Mouse (Mus musculus) hindbrain, embryonic 12.5 days (tissue): ENCODE measurements around the gene Coasy. TPM values are rescaled to one million over a fixed set of nuclear protein-coding genes. Genes with fewer than 3 reads are reported as not detected.
"Not testable (repeated sequence)": the region's sequence is repeated elsewhere in the genome, so short reads cannot be mapped to it uniquely, and the experiment has no call there.

ENCODE experiments used
- ATAC-seq: fragments of 200-750 bp; cut with Nextera tagmentation; 2 replicates; pipeline ENCODE4 v1.8.0; 2017; ENCODE audit warnings: moderate TSS enrichment; ENCODE audit not compliant: low FRiP score
- H3K27ac ChIP-seq: fragments of 300-500 bp; sonication (generic); 2 replicates; pipeline ENCODE4 v1.5.1; 2016; ENCODE audit warnings: mild to moderate bottlenecking
- H3K27me3 ChIP-seq: fragments of 300-500 bp; sonication (generic); 2 replicates; pipeline ENCODE4 v1.6.1; 2016; ENCODE audit warnings: mild to moderate bottlenecking
- H3K36me3 ChIP-seq: fragments of 300-500 bp; sonication (generic); 2 replicates; pipeline ENCODE4 v1.6.1; 2016; ENCODE audit warnings: mild to moderate bottlenecking
- H3K4me1 ChIP-seq: fragments of 300-500 bp; sonication (generic); 2 replicates; pipeline ENCODE4 v1.6.1; 2016
- H3K4me2 ChIP-seq: fragments of 300-500 bp; sonication (generic); replicated peaks from 2 replicates; pipeline ENCODE4 v1.6.1; 2016; ENCODE audit warnings: mild to moderate bottlenecking
- H3K4me3 ChIP-seq: fragments of 300-500 bp; sonication (generic); 2 replicates; pipeline ENCODE4 v1.5.1; 2016; ENCODE audit warnings: mild to moderate bottlenecking
- H3K9ac ChIP-seq: fragments of 300-500 bp; sonication (generic); 2 replicates; pipeline ENCODE4 v1.6.1; 2016; ENCODE audit warnings: mild to moderate bottlenecking, moderate library complexity
- H3K9me3 ChIP-seq: fragments of 300-500 bp; sonication (generic); replicated peaks from 2 replicates; pipeline ENCODE4 v1.6.1; 2016; ENCODE audit warnings: mild to moderate bottlenecking
- WGBS: fragments of 180-500 bp; shearing (Covaris S2); methylation state at CpG from one replicate; pipeline ENCODE4 v1.1.7; 2016; 5-methylcytosine and 5-hydroxymethylcytosine counted together
- polyA plus RNA-seq: library from polyadenylated mRNA; unstranded; fragments of >200 nt; fragmentation: Nextera tagmentation; extraction: Ambion mirVana; gene quantifications from 2 replicates; pipeline ENCODE4 v1.2.1, GENCODE M21; 2016

Coasy gene
- polyA plus RNA-seq, 1 experiment from 2014 or later, result 51.2 TPM

DNA sequence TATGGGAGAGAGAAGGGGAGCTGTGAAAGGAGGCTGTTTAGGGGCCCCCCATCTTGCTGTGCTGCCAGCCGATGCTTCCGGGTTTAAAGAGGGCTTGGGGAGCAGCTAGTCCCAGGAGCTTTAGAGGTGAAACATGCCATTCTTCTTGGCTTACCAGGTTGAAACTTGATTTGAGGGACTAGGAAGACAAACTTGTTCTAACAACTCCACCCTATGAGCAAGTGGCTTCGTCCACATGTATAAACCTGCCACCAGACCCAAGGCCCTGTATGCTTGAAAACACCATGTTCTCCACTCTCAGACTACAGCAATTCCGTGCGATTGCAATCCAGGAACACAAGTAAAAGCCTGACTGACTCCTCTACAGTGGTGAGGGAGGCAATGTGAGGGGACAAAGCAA is 20.6 kb downstream of the Coasy start:
- no peak overlapping the region for H3K9ac ChIP-seq
- no peaks in the 10 kb centered on the region for H3K9me3 ChIP-seq
- H3K4me2 ChIP-seq, result no peak overlapping the region
- H3K4me1 ChIP-seq, result no peaks in the 10 kb centered on the region
- no peak overlapping the region for H3K27ac ChIP-seq
- peaks cover 61% of the 10 kb centered on the region for H3K36me3 ChIP-seq
- ATAC-seq, result no peak
- H3K4me3 ChIP-seq, result no peak overlapping the region
- H3K27me3 ChIP-seq, result no peaks in the 10 kb centered on the region
- WGBS, result 91% methylated on average over 5 of the region's 5 CpGs

DNA sequence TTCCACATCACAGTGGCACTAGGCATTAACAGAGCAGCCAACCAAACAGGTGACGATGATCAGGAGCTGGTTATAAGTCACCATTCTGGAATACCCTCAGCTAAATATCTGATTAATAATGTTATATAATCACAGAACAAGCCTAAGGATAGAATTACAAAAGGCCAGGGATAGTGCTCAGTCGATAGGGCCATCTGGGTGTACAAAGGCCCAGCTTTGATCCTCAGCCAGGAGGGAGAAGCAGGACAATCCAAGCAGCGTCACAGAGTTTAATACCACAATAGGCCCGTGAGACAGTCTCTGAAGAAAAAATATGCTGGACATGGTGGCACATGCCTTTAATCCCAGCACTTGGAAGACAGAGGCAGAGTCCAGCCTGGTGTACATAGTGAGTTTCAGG is 27.0 kb downstream of the Coasy start:
- H3K36me3 ChIP-seq, result 0 out of 2 replicates have a peak, but pooled peaks cover 4% of the 10 kb centered on the region
- no peak for ATAC-seq
- H3K27ac ChIP-seq, result no peak overlapping the region
- WGBS, result 79% methylated on average over 4 of the region's 4 CpGs
- H3K9me3 ChIP-seq, result no peaks in the 10 kb centered on the region
- H3K9ac ChIP-seq, result no peak overlapping the region
- H3K4me3 ChIP-seq, result no peak overlapping the region
- no peaks in the 10 kb centered on the region for H3K27me3 ChIP-seq
- no peaks in the 10 kb centered on the region for H3K4me1 ChIP-seq
- no peak overlapping the region for H3K4me2 ChIP-seq

DNA sequence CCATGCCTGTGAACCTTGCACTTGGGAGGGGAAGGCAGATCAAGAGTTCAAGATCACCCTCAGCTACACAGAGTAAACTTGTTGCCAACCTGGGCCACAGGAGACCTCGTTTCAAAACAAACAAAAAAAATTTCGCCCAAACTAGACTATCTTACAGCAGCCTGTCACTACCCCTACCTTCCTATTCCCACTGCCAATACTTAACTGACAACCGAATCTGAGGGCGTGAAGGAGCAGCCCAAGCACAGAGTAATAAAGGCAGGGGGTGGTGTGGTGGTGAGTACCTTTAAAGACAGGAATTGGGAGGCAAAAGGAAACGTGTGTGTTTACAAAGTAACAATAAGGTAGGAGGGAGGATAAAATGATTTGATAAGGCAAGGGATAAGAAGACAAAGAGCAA is 28.3 kb downstream of the Coasy start:
- H3K4me2 ChIP-seq, result no peak overlapping the region
- no peaks in the 10 kb centered on the region for H3K9me3 ChIP-seq
- H3K4me1 ChIP-seq, result peaks cover 7% of the 10 kb centered on the region; the same call in 1 of the 2 replicates
- no peaks in the 10 kb centered on the region for H3K27me3 ChIP-seq
- H3K36me3 ChIP-seq, result 0 out of 2 replicates have a peak, but pooled peaks cover 2% of the 10 kb centered on the region
- ATAC-seq, result no peak
- H3K27ac ChIP-seq, result no peak overlapping the region
- no peak overlapping the region for H3K4me3 ChIP-seq
- no peak overlapping the region; the same call in 1 of the 2 replicates for H3K9ac ChIP-seq
- WGBS, result 66% methylated on average over 5 of the region's 5 CpGs

DNA sequence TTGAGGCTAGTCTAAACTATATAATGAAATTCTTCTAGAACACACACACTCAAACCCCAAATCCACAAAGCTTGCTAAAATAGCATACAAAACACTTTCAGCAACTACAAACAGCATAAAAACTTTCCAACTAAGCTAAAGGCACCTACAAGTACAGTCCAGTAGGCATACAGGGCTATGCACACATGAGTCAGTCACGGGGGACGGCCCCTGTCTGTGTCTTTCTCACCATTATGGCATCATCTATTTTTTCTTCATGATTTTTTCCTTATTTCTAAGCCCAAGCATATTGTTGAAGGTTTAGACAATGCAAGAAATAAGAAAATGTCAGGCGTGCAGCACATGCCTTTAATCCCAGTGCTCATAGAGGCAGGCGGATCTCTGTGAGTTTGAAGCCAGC is 28.8 kb downstream of the Coasy start:
- no peak overlapping the region for H3K4me3 ChIP-seq
- WGBS, result 92% methylated on average over 4 of the region's 4 CpGs
- no peaks in the 10 kb centered on the region for H3K36me3 ChIP-seq
- H3K27ac ChIP-seq, result no peak overlapping the region
- H3K4me1 ChIP-seq, result peaks cover 12% of the 10 kb centered on the region; the same call in 1 of the 2 replicates
- H3K4me2 ChIP-seq, result no peak overlapping the region
- no peaks in the 10 kb centered on the region for H3K27me3 ChIP-seq
- H3K9ac ChIP-seq, result no peak overlapping the region
- ATAC-seq, result no peak
- no peaks in the 10 kb centered on the region for H3K9me3 ChIP-seq

DNA sequence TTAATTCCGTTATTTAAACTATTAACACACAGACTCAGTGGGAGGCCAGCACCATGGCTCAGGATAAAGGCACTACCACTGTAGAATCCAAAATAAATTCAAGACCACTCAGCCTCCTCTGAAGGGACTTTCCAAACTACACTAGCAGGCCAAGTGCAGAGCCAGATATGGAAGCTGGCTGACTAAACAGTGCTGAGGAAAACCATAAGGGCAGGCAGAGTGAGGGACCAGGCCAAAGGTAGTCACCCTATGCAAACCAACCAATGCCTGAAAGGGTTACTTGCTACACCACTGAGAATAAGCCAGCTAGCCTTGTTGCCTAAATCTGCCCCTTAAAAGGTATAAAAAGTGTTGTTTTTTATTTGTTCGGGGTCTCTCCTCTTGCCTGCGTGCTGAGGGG is 29.8 kb downstream of the Coasy start:
- no peak overlapping the region for H3K4me3 ChIP-seq
- H3K9ac ChIP-seq, result no peak overlapping the region
- H3K9me3 ChIP-seq, result no peaks in the 10 kb centered on the region
- no peak overlapping the region for H3K4me2 ChIP-seq
- no peak for ATAC-seq
- no peaks in the 10 kb centered on the region for H3K27me3 ChIP-seq
- H3K4me1 ChIP-seq, result peaks cover 14% of the 10 kb centered on the region; the same call in 1 of the 2 replicates
- WGBS, result 93% methylated on average over 3 of the region's 3 CpGs
- H3K27ac ChIP-seq, result no peak overlapping the region
- no peaks in the 10 kb centered on the region for H3K36me3 ChIP-seq

DNA sequence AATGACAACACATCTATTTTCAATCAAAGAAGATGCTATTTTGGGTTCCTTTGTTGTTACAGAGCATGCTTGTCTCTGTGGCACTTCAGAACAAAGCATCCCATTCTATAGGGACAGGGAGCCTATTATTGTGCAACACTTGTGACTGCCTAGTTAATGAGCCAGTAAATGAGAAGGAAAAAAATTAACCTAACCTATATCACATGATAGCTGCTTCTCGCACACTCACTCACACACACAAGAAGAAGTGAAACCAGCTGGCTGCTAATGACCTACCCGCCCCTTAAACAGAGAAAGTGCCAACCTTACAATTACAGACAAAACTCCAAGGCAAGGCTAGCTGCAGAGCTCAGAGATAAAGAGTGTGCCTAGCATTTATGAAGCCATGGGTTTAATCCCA is 33.2 kb downstream of the Coasy start:
- Histone ChIP-seq H3K27me3 (no peaks in the 10 kb centered on the region), H3K4me1 (peaks cover 33% of the 10 kb centered on the region), H3K36me3 (no peaks in the 10 kb centered on the region), H3K9ac (no peak overlapping the region), H3K4me2 (peak overlapping the region; percentile 2; the same call in 1 of the 2 replicates), H3K4me3 (no peak overlapping the region), H3K27ac (peak overlapping the region; percentile 58), H3K9me3 (no peaks in the 10 kb centered on the region)
- 65% methylated on average over 2 of the region's 2 CpGs for WGBS
- no peak for ATAC-seq

DNA sequence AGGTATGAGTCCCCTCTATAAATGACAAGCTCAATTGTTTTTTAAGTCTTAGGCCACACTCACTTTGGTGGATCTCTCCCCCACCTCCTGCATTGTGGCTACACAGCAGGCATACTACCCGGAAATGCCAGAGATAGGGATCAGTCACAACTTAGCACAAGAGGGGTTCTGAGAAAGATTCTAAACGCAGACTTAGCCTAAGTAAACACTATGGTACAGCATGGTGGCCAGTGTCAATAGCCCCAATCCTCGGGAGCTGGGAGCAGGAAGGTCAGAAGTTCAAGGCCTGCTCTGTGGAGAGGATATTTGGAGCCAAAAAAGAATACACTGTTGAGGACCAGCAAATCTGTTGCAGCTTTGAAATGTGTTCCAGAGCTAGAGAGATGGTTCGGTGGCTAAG is 35.7 kb downstream of the Coasy start:
- Histone ChIP-seq H3K27ac (no peak overlapping the region), H3K4me1 (peaks cover 44% of the 10 kb centered on the region), H3K9ac (peak overlapping the region; percentile 94), H3K4me3 (peak overlapping the region; percentile 92), H3K9me3 (no peaks in the 10 kb centered on the region), H3K36me3 (peaks cover 6% of the 10 kb centered on the region), H3K4me2 (peak overlapping the region; percentile 83), H3K27me3 (no peaks in the 10 kb centered on the region)
- WGBS, result 53% methylated on average over 4 of the region's 4 CpGs
- no peak for ATAC-seq

DNA sequence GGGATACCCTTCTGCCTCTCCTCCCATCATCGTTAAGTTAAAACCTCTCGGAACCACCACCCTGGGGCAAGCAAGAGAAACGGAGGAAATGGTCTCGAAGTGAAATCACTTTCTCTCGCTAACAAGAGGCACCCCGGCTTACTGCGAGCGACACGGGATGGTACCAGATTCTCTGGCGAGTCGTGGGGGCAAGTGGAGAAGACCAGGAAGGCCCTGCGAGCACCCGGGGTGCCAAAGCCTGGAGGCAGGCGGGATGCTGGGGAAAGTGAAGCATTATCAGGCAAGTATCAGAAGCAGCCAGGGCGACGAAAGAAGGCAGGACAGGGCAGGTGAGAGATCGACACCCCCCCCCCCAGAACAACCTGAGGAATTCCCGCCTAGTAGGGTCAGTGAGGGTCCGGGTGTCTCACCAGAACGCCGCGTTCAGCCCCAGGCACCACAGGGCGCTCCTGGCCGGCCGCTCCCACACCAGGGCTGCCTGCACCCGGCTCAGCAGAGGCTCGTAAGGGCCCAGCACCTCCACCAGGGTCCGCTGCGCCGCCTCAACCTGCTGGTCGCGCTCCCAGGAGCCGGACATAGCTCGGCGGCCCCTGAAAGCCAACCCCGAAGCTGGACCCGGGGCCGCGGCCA is 36.9 kb downstream of the Coasy start:
- ATAC-seq, result peak; percentile 78
- H3K9me3 ChIP-seq, result no peaks in the 10 kb centered on the region
- WGBS, result under 1% methylated on average over 39 of the region's 39 CpGs
- H3K4me1 ChIP-seq, result peaks cover 44% of the 10 kb centered on the region
- no peaks in the 10 kb centered on the region for H3K27me3 ChIP-seq
- peak overlapping the region; percentile 92 for H3K4me3 ChIP-seq
- peaks cover 16% of the 10 kb centered on the region for H3K36me3 ChIP-seq
- H3K27ac ChIP-seq, result peak overlapping the region; percentile 90
- peak overlapping the region; percentile 94 for H3K9ac ChIP-seq
- peak overlapping the region; percentile 83 for H3K4me2 ChIP-seq

DNA sequence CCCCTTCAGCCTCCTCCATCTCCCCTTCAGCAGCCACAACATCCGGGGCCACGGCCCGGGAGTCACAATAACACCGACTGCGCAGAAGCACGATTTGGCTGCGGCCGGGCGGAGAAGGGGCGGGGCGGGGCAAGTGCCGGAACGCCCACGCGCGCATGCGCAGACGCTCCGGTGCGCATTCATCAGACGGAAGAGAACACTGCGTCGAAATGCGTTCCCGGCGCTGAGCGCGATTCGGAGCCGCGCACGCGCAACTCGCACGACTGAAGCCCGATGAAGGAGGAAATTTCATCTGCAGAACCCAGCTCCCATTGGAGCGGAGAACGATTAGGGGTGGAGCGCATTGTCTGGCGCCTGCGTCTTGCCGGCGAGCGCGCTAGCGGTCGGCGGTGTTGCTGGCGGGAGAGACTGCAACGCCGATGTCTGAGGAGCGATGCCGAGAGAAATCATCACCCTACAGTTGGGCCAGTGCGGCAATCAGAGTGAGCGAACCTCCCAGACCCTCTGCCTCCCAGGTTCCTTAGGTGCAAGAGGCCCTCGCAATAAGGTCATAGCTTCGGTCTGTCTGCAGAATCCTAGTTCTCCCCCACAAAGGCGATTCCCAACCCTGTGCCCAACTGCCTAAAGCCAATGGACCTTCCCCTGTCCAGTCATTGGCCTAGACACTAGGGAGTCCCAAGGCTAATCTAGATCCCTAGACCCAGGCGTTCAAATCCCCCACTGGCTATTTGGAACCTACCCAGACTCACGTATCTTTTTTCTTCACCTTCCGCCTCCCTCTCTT is 37.6 kb downstream of the Coasy start, which contains the start of the genes Retreg3 and Tubg1:
Retreg3 (minus strand) TSS at position 133 of the 784 bp plus-strand sequence.
Tubg1 (plus strand) TSS at position 178 of the 784 bp plus-strand sequence.
- peak within 1 kb of the TSS; percentile 94 for H3K9ac ChIP-seq
- H3K36me3 ChIP-seq, result peaks cover 22% of the 10 kb centered on the region
- ATAC-seq, result peak; percentile 95
- H3K4me2 ChIP-seq, result peak within 1 kb of the TSS; percentile 83
- H3K4me1 ChIP-seq, result peaks cover 44% of the 10 kb centered on the region
- H3K27ac ChIP-seq, result peak within 1 kb of the TSS; percentile 90
- under 1% methylated on average over 61 of the region's 61 CpGs for whole genome bisulfite sequencing
- no peaks in the 10 kb centered on the region for H3K27me3 ChIP-seq
- no peaks in the 10 kb centered on the region for H3K9me3 ChIP-seq
- H3K4me3 ChIP-seq, result peak within 1 kb of the TSS; percentile 92

DNA sequence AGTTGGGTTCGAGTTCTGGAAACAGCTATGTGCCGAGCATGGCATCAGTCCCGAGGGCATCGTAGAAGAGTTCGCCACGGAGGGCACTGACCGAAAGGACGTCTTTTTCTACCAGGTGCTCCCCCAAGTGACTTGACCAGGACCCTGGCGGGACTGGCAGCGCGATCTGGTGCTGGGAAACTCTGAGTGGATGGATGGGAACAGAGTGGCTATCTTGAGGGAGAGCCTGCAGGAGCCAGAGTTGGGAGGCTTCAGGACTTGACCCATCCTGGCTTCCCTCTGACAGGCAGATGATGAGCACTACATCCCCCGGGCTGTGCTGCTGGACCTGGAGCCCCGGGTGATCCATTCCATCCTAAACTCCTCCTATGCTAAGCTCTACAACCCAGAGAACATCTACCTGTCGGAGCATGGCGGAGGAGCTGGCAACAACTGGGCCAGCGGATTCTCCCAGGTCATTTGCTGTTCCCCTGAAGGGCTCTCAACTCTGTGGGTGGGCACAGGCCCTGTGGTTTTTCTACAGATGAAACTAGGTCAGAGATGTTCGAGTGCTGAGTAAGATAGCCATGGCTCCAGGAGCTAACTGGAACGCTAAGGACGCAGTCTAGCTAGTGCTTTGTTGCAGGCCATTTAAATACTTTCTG is 38.3 kb downstream of the Coasy start:
- peak overlapping the region; percentile 83 for H3K4me2 ChIP-seq
- peak overlapping the region; percentile 88 for H3K27ac ChIP-seq
- H3K4me1 ChIP-seq, result peaks cover 37% of the 10 kb centered on the region
- no peaks in the 10 kb centered on the region for H3K9me3 ChIP-seq
- H3K4me3 ChIP-seq, result peak overlapping the region; percentile 92
- peaks cover 29% of the 10 kb centered on the region for H3K36me3 ChIP-seq
- ATAC-seq, result no peak
- peak overlapping the region; percentile 83 for H3K9ac ChIP-seq
- WGBS, result 23% methylated on average over 19 of the region's 19 CpGs
- H3K27me3 ChIP-seq, result no peaks in the 10 kb centered on the region

DNA sequence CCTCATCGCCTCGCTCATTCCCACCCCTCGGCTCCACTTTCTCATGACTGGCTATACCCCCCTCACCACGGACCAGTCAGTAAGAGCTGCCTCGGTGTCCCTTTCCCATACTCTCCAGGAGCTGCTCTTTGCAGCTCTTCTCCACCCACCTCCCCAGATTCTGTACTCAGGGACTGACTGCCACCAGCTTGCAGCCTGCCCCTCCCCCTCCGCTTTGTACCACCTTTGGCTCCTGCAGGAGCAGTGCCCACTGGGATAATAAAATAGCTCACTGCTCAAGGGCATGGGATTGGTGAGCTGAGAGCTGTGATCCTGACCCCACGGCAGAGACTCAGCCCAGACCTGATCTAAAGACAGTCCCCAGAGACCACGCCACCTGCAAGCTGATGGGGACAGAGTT is 42.1 kb downstream of the Coasy start:
- H3K4me2 ChIP-seq, H3K4me3 ChIP-seq, H3K27me3 ChIP-seq, ATAC-seq, H3K9ac ChIP-seq, H3K27ac ChIP-seq, H3K9me3 ChIP-seq: not testable (repeated sequence)
- Histone ChIP-seq H3K36me3 (peaks cover 47% of the 10 kb centered on the region), H3K4me1 (peaks cover 12% of the 10 kb centered on the region)
- WGBS, result 95% methylated on average over 8 of the region's 8 CpGs

DNA sequence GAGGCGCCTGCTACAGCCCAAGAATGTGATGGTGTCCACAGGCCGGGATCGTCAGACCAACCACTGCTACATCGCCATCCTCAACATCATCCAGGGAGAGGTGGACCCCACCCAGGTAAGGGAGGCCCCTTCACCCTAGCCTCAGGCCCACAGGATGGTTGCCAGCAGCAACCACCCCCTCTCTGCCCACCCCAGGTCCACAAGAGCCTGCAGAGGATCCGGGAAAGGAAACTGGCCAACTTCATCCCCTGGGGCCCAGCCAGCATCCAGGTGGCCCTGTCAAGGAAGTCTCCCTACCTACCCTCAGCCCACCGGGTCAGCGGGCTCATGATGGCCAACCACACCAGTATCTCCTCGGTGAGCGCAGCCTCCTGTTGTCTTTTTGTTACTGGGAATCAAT is 42.6 kb downstream of the Coasy start:
- WGBS, result 95% methylated on average over 9 of the region's 9 CpGs

More for the DNA sequence above, 42.6 kb downstream of the Coasy start:
- H3K4me3 ChIP-seq, H3K27ac ChIP-seq, H3K9ac ChIP-seq, H3K27me3 ChIP-seq, ATAC-seq, H3K9me3 ChIP-seq, H3K4me2 ChIP-seq: not testable (repeated sequence)
- Histone ChIP-seq H3K4me1 (peaks cover 12% of the 10 kb centered on the region), H3K36me3 (peaks cover 47% of the 10 kb centered on the region)
